Mouse (Mus musculus) CH12.LX (cell line): Measurements from ENCODE around the gene Mslnl. TPM values are rescaled to one million over a fixed set of nuclear protein-coding genes. Genes with fewer than 3 reads are reported as not detected.

ENCODE experiments used
- DNase-seq: peaks from one replicate; pipeline ENCODE4 v3.0.0-alpha.2; 2013; ENCODE audit errors: extremely low read depth
- H3K27ac ChIP-seq: 2 replicates; pipeline ENCODE4 v1.5.1; 2012; ENCODE audit warnings: low read depth, mild to moderate bottlenecking, control low read depth, moderate library complexity; ENCODE audit not compliant: insufficient read depth
- H3K27me3 ChIP-seq: replicated peaks from 2 replicates; pipeline ENCODE3; 2012; ENCODE audit warnings: inconsistent platforms
- H3K36me3 ChIP-seq, 2 experiments: replicated peaks in 1 of 2; 2 replicates each; pipeline versions ENCODE3 to v1.6.1; 2012; ENCODE audit warnings: inconsistent platforms in 1 of 2, low read length in 1 of 2, mild to moderate bottlenecking in 1 of 2, mixed read lengths in 1 of 2, moderate library complexity in 1 of 2; ENCODE audit not compliant: control insufficient read depth in 1 of 2, insufficient read depth in 1 of 2
- H3K4me1 ChIP-seq, 2 experiments: 2 replicates each; pipeline ENCODE4 v1.6.1; 2012; ENCODE audit warnings: inconsistent platforms in 1 of 2, moderate library complexity in 1 of 2; ENCODE audit not compliant: insufficient read depth in 2 of 2, control insufficient read depth in 1 of 2
- H3K4me2 ChIP-seq: 2 replicates; pipeline ENCODE4 v1.6.1; 2012; ENCODE audit warnings: low read depth, mild to moderate bottlenecking, control low read depth; ENCODE audit not compliant: poor library complexity, insufficient read depth, severe bottlenecking
- H3K4me3 ChIP-seq, 3 experiments: fragments of 150-350 bp in 1 of 3; sonication (generic) in 1 of 3; replicated peaks in 1 of 3; 2 replicates each; pipeline versions ENCODE3 to v1.5.1; 2011 to 2012; ENCODE audit warnings: low read depth in 2 of 3, low read length in 2 of 3, mild to moderate bottlenecking in 2 of 3, moderate library complexity in 2 of 3, control low read depth in 1 of 3, improper control_type of control experiment in 1 of 3, inconsistent platforms in 1 of 3, mixed read lengths in 1 of 3; ENCODE audit not compliant: poor library complexity in 1 of 3
- H3K79me2 ChIP-seq: replicated peaks from 2 replicates; pipeline ENCODE4 v1.6.1; 2012; ENCODE audit warnings: mild to moderate bottlenecking, moderate library complexity; ENCODE audit not compliant: control insufficient read depth, poor library complexity, insufficient read depth, severe bottlenecking; ENCODE audit errors: extremely low read depth
- H3K9ac ChIP-seq: 2 replicates; pipeline ENCODE4 v1.6.1; 2012; ENCODE audit warnings: low read depth, mild to moderate bottlenecking, control low read depth, moderate library complexity; ENCODE audit not compliant: insufficient read depth
- H3K9me3 ChIP-seq: replicated peaks from 2 replicates; pipeline ENCODE3; 2012; ENCODE audit warnings: low read length, inconsistent platforms, mixed read lengths
- CHD1 ChIP-seq: IDR thresholded peaks from 2 replicates; pipeline ENCODE4 v1.6.1; 2012; ENCODE audit warnings: low read depth, low read length, improper control_type of control experiment, inconsistent platforms
- CTCF ChIP-seq, 2 experiments: IDR thresholded peaks in 1 of 2; conservative IDR thresholded peaks in 1 of 2; 2 replicates each; pipeline ENCODE4 v1.5.1; 2011 to 2012; ENCODE audit warnings: low read depth in 2 of 2, low read length in 2 of 2, improper control_type of control experiment in 1 of 2, inconsistent platforms in 1 of 2, mild to moderate bottlenecking in 1 of 2, moderate library complexity in 1 of 2
- E2F4 ChIP-seq: IDR thresholded peaks from 2 replicates; pipeline ENCODE4 v1.6.1; 2011; ENCODE audit warnings: low read depth, low read length, improper control_type of control experiment; ENCODE audit not compliant: insufficient replicate concordance
- EP300 ChIP-seq: IDR thresholded peaks from 2 replicates; pipeline ENCODE4 v1.6.1; 2011; ENCODE audit warnings: low read length, improper control_type of control experiment
- ETS1 ChIP-seq: conservative IDR thresholded peaks from 2 replicates; pipeline ENCODE4 v1.6.1; 2012; ENCODE audit warnings: low read depth, mild to moderate bottlenecking, inconsistent platforms, low read length, improper control_type of control experiment, moderate library complexity
- HCFC1 ChIP-seq: IDR thresholded peaks from 2 replicates; pipeline ENCODE4 v1.6.1; 2012; ENCODE audit warnings: low read depth, mild to moderate bottlenecking, inconsistent platforms, low read length, improper control_type of control experiment
- JUND ChIP-seq: conservative IDR thresholded peaks from 2 replicates; pipeline ENCODE4 v1.6.1; 2011; ENCODE audit warnings: low read depth, low read length, improper control_type of control experiment
- MAFK ChIP-seq: IDR thresholded peaks from 2 replicates; pipeline ENCODE4 v1.6.1; 2011; ENCODE audit warnings: low read length, improper control_type of control experiment; ENCODE audit not compliant: insufficient replicate concordance
- MEF2A ChIP-seq: IDR thresholded peaks from 2 replicates; pipeline ENCODE4 v1.6.1; 2014; ENCODE audit warnings: low read depth, mild to moderate bottlenecking, inconsistent platforms, low read length, improper control_type of control experiment, borderline replicate concordance
- MYC ChIP-seq: IDR thresholded peaks from 2 replicates; pipeline ENCODE4 v1.6.1; 2011; ENCODE audit warnings: low read depth, mild to moderate bottlenecking, improper control_type of control experiment, low read length
- NELFE ChIP-seq: IDR thresholded peaks from 2 replicates; pipeline ENCODE4 v1.6.1; 2011; ENCODE audit warnings: low read depth, low read length, improper control_type of control experiment
- NRF1 ChIP-seq: IDR thresholded peaks from 2 replicates; pipeline ENCODE4 v1.6.1; 2014; ENCODE audit warnings: low read depth, mild to moderate bottlenecking, inconsistent platforms, low read length, improper control_type of control experiment, moderate library complexity
- PAX5 ChIP-seq: IDR thresholded peaks from 2 replicates; pipeline ENCODE4 v1.6.1; 2012; ENCODE audit warnings: low read length, inconsistent platforms, mixed read lengths
- POLR2A ChIP-seq: IDR thresholded peaks from 2 replicates; pipeline ENCODE4 v1.6.1; 2011; ENCODE audit warnings: low read depth, mild to moderate bottlenecking, improper control_type of control experiment, low read length
- RCOR1 ChIP-seq: conservative IDR thresholded peaks from 2 replicates; pipeline ENCODE4 v1.6.1; 2012; ENCODE audit warnings: low read depth, mild to moderate bottlenecking, inconsistent platforms, low read length, improper control_type of control experiment
- SIN3A ChIP-seq: IDR thresholded peaks from 2 replicates; pipeline ENCODE4 v1.6.1; 2012; ENCODE audit warnings: low read length, improper control_type of control experiment, inconsistent platforms
- SMC3 ChIP-seq: IDR thresholded peaks from 2 replicates; pipeline ENCODE4 v1.6.1; 2011; ENCODE audit warnings: low read depth, low read length, improper control_type of control experiment
- TBP ChIP-seq: conservative IDR thresholded peaks from 2 replicates; pipeline ENCODE4 v1.6.1; 2011; ENCODE audit warnings: low read depth, low read length, improper control_type of control experiment
- TCF12 ChIP-seq: IDR thresholded peaks from 2 replicates; pipeline ENCODE4 v1.6.1; 2014; ENCODE audit warnings: low read depth, mild to moderate bottlenecking, inconsistent platforms, low read length, improper control_type of control experiment
- USF1 ChIP-seq: IDR thresholded peaks from 2 replicates; pipeline ENCODE4 v1.6.1; 2014; ENCODE audit warnings: low read depth, mild to moderate bottlenecking, inconsistent platforms, low read length, improper control_type of control experiment
- USF2 ChIP-seq: conservative IDR thresholded peaks from 2 replicates; pipeline ENCODE4 v1.6.1; 2011; ENCODE audit warnings: low read depth, low read length, improper control_type of control experiment
- ZC3H11A ChIP-seq: IDR thresholded peaks from 2 replicates; pipeline ENCODE4 v1.6.1; 2012; ENCODE audit warnings: low read depth, mild to moderate bottlenecking, inconsistent platforms, low read length, improper control_type of control experiment
- ZMIZ1 ChIP-seq: IDR thresholded peaks from 2 replicates; pipeline ENCODE4 v1.6.1; 2012; ENCODE audit warnings: low read depth, mild to moderate bottlenecking, inconsistent platforms, low read length, improper control_type of control experiment
- ZNF384 ChIP-seq: IDR thresholded peaks from 2 replicates; pipeline ENCODE4 v1.6.1; 2012; ENCODE audit warnings: low read depth, low read length, improper control_type of control experiment, inconsistent platforms
- dilution Hi-C: fragments of 300-500 bp; cut with MboI; formaldehyde crosslinking; loops from 2 replicates; pipeline ENCODE4 v1.14.3; 2020; ENCODE audit warnings: low sequenced_read_pairs; ENCODE audit not compliant: extremely low pct_unique_long_range_greater_than_20kb, extremely low pct_ligation_motif_present
- in situ Hi-C: fragments of 300-500 bp; cut with MboI; formaldehyde crosslinking; loops from 3 replicates; pipeline ENCODE4 v1.14.3; 2019; ENCODE audit warnings: low sequenced_read_pairs, low pct_ligation_motif_present, low pct_unique_long_range_greater_than_20kb, mixed read lengths
- polyA plus RNA-seq: library from polyadenylated mRNA; unstranded; fragments of >175 nt; gene quantifications from 2 replicates; pipeline ENCODE4 v1.2.1, GENCODE M21; 2012; ENCODE audit warnings: low read depth; ENCODE audit not compliant: insufficient read length
- total RNA-seq, 2 experiments: library from RNA; depleted of rRNA; stranded (reverse); fragments of 300-350 nt in 1 of 2; fragments of >200 nt in 1 of 2; gene quantifications; 2 replicates each; pipeline ENCODE4 v1.2.3; 2012 to 2014

Gene Mslnl
- total and polyA plus RNA-seq, 3 experiments = not detected

- H3K4me2 ChIP-seq = peak within 1 kb of the TSS; percentile 52; the same call in 1 of the 2 replicates
- no peak for TF ChIP-seq ZC3H11A
- no peak for TF ChIP-seq ETS1
- no peak for TF ChIP-seq NRF1
- TF ChIP-seq EP300 = no peak
- TF ChIP-seq SMC3 = no peak
- TF ChIP-seq ZMIZ1 = no peak
- no peak for TF ChIP-seq ZNF384
- TF ChIP-seq TCF12 = no peak
- no peak for TF ChIP-seq MEF2A
- no peak for TF ChIP-seq USF1
- TF ChIP-seq CHD1 = no peak
- no peak for TF ChIP-seq E2F4
- TF ChIP-seq NELFE = no peak
- TF ChIP-seq PAX5 = no peak
- no peak for TF ChIP-seq USF2
- TF ChIP-seq MYC = no peak
- no peak for TF ChIP-seq HCFC1
- H3K36me3 ChIP-seq = peaks cover 29 to 45% of the 10 kb centered on the region in 2 experiments
- peak within 1 kb of the TSS in 1 of 3 experiments; percentile 33 for H3K4me3 ChIP-seq
- no peak for DNase-seq
- dilution Hi-C loops (no loop called here), in situ Hi-C loops (no loop called here)
- H3K27ac ChIP-seq = no peak within 1 kb of the TSS
- no peak within 1 kb of the TSS; the same call in 1 of the 2 replicates for H3K9ac ChIP-seq
- H3K79me2 ChIP-seq = no peaks in the 10 kb centered on the region
- peaks cover 23 to 34% of the 10 kb centered on the region in 2 experiments for H3K4me1 ChIP-seq
- peaks cover 24% of the 10 kb centered on the region for H3K27me3 ChIP-seq
- H3K9me3 ChIP-seq = peaks cover 4% of the 10 kb centered on the region
These were observed 18.9 kb upstream of the Mslnl start, which contains the start of gene Gng13 for GRCm38 (mm10) chr17:25716711-25717637. TSS of gene Gng13 (plus strand) at chr17:25717171.

DNA sequence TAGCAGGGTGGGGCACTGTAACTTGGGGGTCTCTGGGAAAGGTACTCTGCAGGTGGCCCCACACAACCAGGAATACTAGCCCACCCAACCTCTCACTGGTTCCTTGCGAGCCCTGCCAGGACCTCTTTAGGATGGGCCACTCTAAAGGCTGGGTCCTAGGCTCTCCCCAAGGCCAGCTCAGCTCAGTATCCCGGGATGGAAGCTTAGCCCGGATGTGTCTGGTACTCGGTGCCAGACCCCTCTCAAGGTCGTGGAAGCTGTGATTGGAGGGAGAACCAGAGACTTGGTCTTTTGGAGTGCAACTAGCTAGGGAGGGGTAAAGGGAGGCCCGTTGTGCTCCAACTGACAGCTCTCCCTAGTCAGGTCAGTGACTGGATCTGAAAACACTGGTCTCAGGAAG lies 18.2 kb upstream of the Mslnl start:
- no peaks in the 10 kb centered on the region for H3K79me2 ChIP-seq
- peak overlapping the region in 1 of 3 experiments; percentile 33 for H3K4me3 ChIP-seq
- dilution Hi-C loops = no loop called here
- peaks cover 23 to 34% of the 10 kb centered on the region in 2 experiments for H3K4me1 ChIP-seq
- no peak overlapping the region; the same call in 1 of the 2 replicates for H3K9ac ChIP-seq
- no peak overlapping the region for H3K27ac ChIP-seq
- peaks cover 4% of the 10 kb centered on the region for H3K9me3 ChIP-seq
- H3K27me3 ChIP-seq = peaks cover 17% of the 10 kb centered on the region
- in situ Hi-C loops = no loop called here
- DNase-seq = no peak
- H3K36me3 ChIP-seq = peaks cover 35 to 52% of the 10 kb centered on the region in 2 experiments
- no peak for TF ChIP-seq USF1
- no peak for TF ChIP-seq EP300
- no peak for TF ChIP-seq SIN3A
- TF ChIP-seq MYC = no peak
- TF ChIP-seq MAFK = no peak
- TF ChIP-seq ZC3H11A = no peak
- TF ChIP-seq RCOR1 = no peak
- TF ChIP-seq JUND = no peak
- no peak for TF ChIP-seq TBP
- TF ChIP-seq NRF1 = no peak
- no peak for TF ChIP-seq TCF12
- no peak for TF ChIP-seq CTCF (conservative IDR thresholded peaks at IDR 0.05 in 1 of 2, IDR thresholded peaks at IDR 0.05 in 1 of 2; ENCODE audit: low read depth in 2 of 2, low read length in 2 of 2)
- no peak; the same call in 1 of the 2 replicates for TF ChIP-seq POLR2A
- TF ChIP-seq PAX5 = no peak
- peak overlapping the region; percentile 52; the same call in 1 of the 2 replicates for H3K4me2 ChIP-seq
